Mouse (Mus musculus): ENCODE data around the gene Ptpre.
"Not testable (repeated sequence)": the region's sequence is repeated elsewhere in the genome, so short reads cannot be mapped to it uniquely, and the experiment has no call there.

Gene Ptpre

GRCm38 (mm10) chr7:135534548-135535189 lies 2.6 kb upstream of the Ptpre start:
- DNase-seq (ENCODE audit: low spot score): no peak

DNA sequence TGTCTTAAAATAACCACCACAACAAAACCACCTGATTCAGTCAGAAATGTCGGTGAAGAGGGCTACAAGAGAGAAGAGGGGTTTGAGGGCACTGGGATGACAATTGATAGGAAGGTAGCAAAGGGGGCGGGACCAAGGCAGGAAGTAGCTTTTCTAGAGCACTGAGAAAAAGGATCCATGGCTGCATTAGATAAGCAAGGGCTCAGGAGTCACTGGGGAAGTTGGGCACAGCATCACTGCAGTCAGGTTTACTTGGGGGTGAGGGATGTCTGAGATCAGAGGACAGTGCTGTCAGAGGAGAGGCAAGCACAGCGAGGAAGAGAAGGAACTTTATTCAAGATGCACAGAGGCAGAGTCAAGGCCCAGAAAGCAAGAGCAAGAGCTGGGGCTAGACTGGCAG lies 1.4 kb upstream of the Ptpre start:
- no peak for DNase-seq (ENCODE audit: low spot score)

DNA sequence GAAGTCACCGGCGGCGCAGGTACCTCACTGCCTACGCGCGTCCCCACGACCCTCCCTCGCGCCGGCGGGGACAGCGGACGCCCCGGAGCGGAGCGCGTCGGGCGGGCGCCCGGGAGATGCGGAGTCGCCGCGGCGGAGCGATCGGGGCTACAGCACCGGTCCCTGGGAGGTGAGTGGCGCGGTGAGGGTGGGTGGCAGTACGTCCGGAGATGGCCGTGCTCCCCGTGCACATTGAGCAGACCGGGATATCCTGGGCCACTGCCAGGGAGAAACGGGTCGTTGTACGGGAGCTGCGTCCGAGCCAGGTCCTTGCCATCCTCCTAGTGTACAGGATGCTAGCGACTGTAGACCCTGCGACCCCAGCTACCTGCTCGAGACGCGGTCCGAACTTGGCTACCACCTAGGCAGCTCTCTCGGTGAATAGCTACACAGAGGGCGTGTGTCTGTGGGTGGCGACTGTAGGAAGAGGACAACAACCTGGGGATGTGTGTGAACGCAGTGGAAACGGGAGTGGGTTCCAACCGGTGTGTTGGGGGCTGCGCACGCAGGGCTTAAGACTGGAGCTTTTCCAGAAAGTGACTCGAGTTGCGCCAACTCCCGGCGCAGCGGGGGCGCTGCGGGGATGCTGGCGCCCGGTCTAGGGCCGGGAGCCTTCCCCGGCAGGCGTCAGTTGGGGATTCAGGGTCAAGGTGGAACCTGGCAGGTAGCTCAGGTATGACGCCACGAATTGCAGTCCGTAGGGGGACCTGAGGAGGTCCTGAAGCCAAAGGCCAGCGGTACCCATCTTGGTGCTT lies 864 bp downstream of the Ptpre start:
- no peak for DNase-seq (ENCODE audit: low spot score)

GRCm38 (mm10) chr7:135539429-135539828 lies 2.1 kb downstream of the Ptpre start:
- DNase-seq (ENCODE audit: low spot score): no peak

- DNase-seq (ENCODE audit: low spot score): no peak
Measured at GRCm38 (mm10) chr7:135542235-135542634, 5.0 kb downstream of the Ptpre start.

- DNase-seq (ENCODE audit: low spot score): no peak
Measured at GRCm38 (mm10) chr7:135543033-135543432, 5.8 kb downstream of the Ptpre start.

DNA sequence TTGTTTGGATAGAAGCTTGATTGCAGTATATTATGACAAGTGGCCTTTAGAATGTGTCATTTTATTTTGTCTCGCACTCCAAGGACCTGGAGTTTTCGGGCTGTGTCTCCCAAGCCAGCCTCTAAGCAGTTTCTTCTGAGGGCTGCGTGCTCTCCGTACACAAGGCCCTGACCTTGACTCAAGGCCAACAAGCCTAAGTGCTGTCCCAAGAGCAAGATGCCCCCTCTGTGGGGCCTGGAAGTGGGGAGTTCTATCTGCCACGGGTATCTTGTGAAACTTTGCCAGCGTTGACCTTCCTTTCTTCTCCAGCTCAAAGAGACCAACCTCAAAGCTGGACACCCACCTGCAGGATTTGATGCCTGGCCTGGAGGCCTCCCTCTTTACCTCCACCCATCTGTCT lies 7.0 kb downstream of the Ptpre start:
- DNase-seq (ENCODE audit: low spot score): no peak

DNA sequence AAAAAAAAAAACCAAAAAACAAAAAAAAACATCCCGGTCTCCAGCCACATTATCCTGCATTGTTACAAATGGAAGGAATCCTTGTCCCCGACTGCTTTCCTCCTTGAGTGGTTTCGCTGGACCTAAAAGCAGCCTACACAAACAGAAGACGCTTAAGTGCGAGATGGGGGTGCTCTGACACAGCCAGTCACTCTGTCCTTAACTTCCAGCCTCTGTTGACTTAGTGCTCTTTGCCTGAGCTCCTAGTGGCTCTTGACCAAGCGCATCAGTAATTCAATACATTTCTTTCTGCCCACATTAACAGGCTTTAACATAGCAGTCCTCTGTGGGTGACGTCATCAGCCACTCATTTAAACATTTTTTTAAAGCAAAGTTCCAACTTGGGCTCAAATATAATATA lies 8.7 kb downstream of the Ptpre start:
- DNase-seq (ENCODE audit: low spot score): no peak

DNA sequence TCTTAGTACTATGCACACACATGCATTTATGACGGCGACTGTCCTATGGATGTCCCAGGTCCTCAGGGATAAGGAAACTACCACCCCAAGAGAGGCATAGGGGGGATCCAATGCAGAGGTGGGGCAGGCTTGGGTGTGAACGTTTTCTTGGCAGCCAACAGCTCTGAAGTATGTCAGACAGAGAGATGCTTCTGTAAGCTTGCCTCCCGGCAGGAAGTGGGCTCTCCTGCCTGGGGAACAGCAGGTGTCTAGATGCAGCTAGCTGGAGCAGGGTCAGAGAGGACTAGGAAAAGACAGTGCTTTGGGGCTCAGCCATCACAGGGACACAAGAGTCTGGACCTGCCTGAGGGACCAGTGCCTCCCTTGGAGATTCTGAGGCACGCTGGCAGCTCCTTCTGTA lies 9.2 kb downstream of the Ptpre start:
- DNase-seq (ENCODE audit: low spot score): no peak

- no peak for DNase-seq (ENCODE audit: low spot score)
Measured at GRCm38 (mm10) chr7:135548434-135548833, 11.2 kb downstream of the Ptpre start.

GRCm38 (mm10) chr7:135551547-135551946 lies 14.3 kb downstream of the Ptpre start:
- DNase-seq (ENCODE audit: low spot score): no peak

DNA sequence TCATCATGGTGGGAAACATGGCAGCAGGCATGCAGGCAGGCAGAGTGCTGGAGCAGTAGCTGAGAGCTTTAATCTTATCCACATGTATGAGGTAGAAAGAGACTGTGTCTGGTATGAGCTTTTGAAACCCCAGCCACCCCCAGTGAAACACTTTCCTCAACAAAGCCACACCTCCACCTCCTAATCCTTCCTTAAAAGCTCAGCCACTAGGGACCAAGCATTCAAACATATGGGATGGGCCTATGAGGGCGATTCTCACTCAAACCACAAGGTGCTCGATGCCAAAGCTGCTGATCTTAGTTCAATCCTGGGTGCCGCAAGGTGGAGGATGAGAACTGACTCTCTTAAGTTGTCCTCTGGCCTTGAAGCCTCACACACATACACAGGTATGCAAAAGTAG lies 16.3 kb downstream of the Ptpre start:
- no peak for DNase-seq (ENCODE audit: low spot score)

GRCm38 (mm10) chr7:135556663-135557402 lies 19.6 kb downstream of the Ptpre start:
- no peak for DNase-seq (ENCODE audit: low spot score)

GRCm38 (mm10) chr7:135560280-135560679 lies 23.0 kb downstream of the Ptpre start:
- DNase-seq (ENCODE audit: low spot score): no peak

DNA sequence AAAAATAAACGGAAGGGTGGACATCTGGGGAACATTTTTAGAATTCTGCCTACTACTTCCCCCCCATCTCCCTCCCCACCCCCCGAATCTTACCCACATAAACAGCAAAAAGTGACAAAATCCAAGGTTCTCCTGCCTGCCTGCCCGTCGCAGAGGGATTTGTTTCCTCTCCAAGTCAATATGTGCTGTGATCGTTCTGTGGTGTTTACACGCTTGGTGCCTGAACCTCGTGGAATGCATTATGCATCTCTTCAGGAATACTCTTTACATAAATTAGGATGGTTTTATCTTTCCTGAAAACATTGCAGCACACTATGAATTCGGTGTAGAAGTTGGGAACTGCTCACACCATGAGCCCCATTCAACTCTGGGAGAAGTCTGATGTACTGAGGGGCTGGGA lies 26.7 kb downstream of the Ptpre start:
- no peak for DNase-seq (ENCODE audit: low spot score)

GRCm38 (mm10) chr7:135566013-135566412 lies 28.7 kb downstream of the Ptpre start:
- no peak for DNase-seq (ENCODE audit: low spot score)

GRCm38 (mm10) chr7:135567582-135567981 lies 30.3 kb downstream of the Ptpre start:
- no peak for DNase-seq (ENCODE audit: low spot score)

- no peak for DNase-seq (ENCODE audit: low spot score)
Measured at GRCm38 (mm10) chr7:135568550-135568949, 31.3 kb downstream of the Ptpre start.

DNA sequence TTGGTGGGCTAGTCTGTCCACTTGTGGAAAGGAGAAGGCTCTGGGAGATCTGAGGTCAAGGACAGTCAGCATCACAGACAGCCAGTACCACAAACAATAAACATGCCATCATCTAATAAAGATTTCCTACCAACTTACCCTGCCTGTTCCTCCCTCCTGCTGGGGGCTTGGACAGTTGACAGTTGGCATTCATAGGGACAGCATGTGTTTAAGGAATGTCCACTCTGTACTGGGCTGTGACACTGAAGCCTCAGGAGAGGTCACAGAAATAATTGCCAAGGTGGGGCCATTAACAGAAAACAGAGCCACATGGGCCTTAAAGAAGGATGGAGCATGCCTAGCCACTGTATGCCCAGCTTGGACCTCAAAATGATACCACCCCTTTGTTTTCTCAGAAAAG lies 34.1 kb downstream of the Ptpre start:
- DNase-seq (ENCODE audit: low spot score): no peak

DNA sequence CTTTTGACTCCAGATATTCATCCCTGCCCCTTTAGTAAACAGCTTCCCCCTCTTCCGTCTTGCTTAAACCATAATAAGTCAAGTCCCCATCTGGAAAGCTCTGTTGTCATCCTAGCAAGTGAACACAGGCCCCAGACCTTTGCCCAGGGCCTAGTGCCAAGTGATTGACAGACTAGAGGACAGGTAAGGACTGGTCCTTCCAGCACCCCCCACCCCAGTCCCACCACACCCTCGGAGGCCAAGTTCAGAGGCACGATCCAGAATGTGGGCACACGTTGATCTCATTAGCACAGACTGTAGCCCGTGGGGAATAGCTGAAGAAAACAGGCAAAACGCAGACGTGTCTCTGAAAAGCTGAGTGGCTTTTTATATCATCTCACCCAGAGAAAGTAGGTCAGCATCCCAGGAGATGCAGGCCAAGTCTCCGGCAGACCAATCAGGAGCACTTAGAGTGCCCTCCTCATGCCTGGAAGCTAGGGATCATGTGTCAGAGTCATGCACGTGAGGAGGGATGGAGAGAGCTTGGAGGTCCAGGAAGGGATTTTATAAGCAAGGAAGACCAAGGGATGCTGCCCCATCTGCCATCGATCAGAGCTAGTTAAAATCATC lies 34.8 kb downstream of the Ptpre start:
- no peak for DNase-seq (ENCODE audit: low spot score)

DNA sequence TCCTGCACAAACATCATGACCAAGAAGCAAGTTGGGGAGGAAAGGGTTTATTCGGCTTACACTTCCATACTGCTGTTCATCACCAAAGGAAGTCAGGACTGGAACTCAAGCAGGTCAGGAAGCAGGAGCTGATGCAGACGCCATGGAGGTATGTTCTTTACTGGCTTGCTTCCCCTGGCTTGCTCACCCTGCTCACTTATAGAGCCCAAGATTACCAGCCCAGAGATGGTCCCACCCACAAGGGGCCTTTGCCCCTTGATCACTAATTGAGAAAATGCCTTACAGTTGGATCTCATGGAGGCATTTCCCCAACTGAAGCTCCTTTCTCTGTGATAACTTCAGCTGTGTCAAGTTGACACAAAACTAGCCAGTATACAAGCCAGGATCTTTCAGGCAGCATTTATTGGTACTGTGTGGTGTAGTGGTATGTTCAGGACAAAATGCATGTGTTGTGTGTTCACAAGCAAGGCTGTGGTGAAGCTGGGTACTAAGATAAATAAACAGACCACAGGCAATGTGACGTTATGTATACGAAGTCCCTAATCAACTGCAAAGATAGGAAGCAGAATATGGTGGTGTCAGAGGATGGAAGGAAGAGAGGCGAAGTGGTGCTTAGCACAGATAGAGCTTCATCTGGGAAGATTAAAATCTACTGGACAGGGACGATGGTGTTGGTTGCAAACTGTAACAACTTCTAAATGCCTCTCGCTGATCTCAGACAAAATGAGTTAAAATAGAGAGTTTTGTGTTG lies 38.2 kb downstream of the Ptpre start:
- not testable (repeated sequence) for DNase-seq (ENCODE audit: low spot score)

- no peak for DNase-seq (ENCODE audit: low spot score)
Measured at GRCm38 (mm10) chr7:135576329-135576728, 39.0 kb downstream of the Ptpre start.
